Mouse (Mus musculus) sigmoid colon, adult 10 weeks (tissue): ENCODE data around the gene Primpol. TPM values are rescaled to one million over a fixed set of nuclear protein-coding genes. Genes with fewer than 3 reads are reported as not detected.

Source experiments
- polyA plus RNA-seq: library from polyadenylated mRNA; stranded (reverse); fragments of 350-450 nt; fragmentation: Illumina TruSeq; extraction: RNeasy Lipid Tissue Mini Kit (QIAGEN cat#74804); gene quantifications from one replicate; pipeline ENCODE4 v1.2.3, GENCODE M21; 2014; ENCODE audit warnings: low read depth, low replicate concordance

Primpol gene
- polyA plus RNA-seq: 27.5 TPM

DNA sequence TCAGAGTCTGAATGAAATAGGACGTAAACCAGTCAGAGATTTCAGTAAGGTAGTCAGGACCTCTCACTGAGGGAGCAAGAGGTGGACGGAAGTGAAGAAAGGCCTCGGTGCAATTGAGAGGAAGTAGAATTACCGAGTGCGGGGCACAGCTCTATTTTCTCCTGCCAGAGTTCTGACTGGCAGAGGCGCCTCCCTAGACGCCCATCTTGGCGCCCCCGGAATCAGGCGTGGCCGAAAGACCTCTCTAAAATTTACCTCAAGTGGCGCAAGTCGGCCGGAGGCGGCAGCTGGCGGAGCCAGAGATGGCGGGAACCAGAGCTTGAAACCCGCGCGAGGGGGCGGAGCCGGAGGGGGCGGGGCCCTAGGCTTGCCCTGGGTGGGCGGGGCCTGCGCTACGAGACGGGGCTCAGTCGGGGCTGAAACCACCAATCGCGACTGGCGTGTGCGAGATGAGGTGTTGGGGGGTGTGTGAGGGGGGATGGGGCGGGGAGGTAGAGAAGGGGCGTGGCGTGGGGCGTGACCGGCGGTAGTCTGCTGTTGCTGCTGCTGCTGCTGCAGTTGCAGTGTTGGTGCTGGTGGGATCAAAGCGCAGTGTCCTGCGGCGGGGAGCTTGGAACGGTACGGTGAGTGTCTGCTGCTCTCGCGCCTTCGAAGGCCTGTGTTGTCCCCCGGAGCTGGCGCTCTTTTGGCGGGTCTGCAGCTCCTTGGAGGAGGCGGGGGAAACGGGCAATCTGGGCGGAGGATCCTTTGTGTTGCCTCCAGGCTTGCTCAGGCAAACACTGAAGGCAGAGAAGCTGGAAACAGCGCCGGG, at the start of gene Primpol, which contains the start of gene Casp3:
TSS of gene Primpol (minus strand) at position 334 of the 811 bp plus-strand sequence.
TSS of gene Casp3 (plus strand) at position 413 of the 811 bp plus-strand sequence.

DNA sequence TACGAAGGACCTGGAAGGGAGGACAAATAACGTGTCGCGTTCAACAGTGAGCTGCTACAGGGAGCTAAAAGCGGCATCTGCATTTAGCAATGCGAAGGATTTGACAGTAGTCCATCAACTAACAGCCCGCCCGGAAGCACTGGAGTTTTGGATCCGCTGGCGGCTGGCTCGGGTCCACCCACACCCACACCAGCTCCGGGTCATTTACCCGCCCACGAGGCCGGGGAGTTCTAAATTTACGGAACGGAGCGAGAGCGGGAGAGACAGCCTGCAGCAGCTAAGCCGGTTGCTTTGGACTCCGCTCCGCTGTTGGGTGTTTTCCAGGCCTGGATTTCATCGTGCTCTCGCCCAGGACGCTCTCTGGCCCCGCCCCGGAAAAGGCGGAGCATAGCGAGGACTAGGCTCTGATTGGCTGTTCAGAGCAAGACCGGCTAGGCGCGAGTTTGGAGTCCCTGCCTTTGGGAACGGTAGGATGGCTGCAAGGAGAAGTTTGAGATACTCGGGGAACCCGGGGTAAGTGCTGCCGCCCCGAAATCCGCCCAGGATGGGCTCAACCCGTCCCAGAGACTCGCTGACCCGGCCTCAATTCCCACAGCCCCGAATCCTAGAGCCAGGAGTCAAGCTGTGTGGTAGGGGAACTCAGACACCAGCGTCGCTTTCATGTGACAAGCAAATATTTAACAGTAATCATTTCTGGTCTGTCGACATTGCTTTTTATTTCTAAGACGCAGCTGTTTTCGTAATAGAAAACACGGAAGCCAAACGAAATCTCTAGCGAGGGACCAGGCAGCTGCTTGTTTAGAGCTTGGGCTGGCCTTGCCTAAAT, 65.2 kb downstream of the Primpol start, which contains the start of gene Cenpu:
TSS of gene Cenpu (plus strand) at position 414 of the 826 bp plus-strand sequence.

Other genes starting within 250 kb of the Primpol start
- 26.4 TPM for gene Acsl1, start 146.2 kb downstream of the Primpol start, polyA plus RNA-seq
- 19.3 TPM for gene Cenpu, start 65.2 kb downstream of the Primpol start, polyA plus RNA-seq
- gene Casp3, start 79 bp upstream of the Primpol start, polyA plus RNA-seq: 176 TPM
- gene Irf2, start 122.5 kb upstream of the Primpol start, polyA plus RNA-seq: 521 TPM